Mouse (Mus musculus) heart, embryonic 15.5 days (tissue): ENCODE data around the gene Col8a1. TPM values are rescaled to one million over a fixed set of nuclear protein-coding genes. Genes with fewer than 3 reads are reported as not detected.

ENCODE experiments used
- ATAC-seq: fragments of 200-750 bp; cut with Nextera tagmentation; replicated peaks from 2 replicates; pipeline ENCODE4 v1.8.0; 2017; ENCODE audit warnings: low read depth, moderate TSS enrichment; ENCODE audit not compliant: insufficient number of reproducible peaks, insufficient read depth, low FRiP score
- H3K27ac ChIP-seq: fragments of 300-500 bp; sonication (generic); 2 replicates; pipeline ENCODE4 v1.5.1; 2015; ENCODE audit warnings: mild to moderate bottlenecking, inconsistent platforms
- H3K27me3 ChIP-seq: fragments of 300-500 bp; sonication (generic); 2 replicates; pipeline ENCODE4 v1.6.1; 2015; ENCODE audit warnings: inconsistent platforms
- H3K36me3 ChIP-seq: fragments of 300-500 bp; sonication (generic); 2 replicates; pipeline ENCODE4 v1.6.1; 2015; ENCODE audit warnings: mild to moderate bottlenecking, inconsistent platforms
- H3K4me1 ChIP-seq: fragments of 300-500 bp; sonication (generic); replicated peaks from 2 replicates; pipeline ENCODE4 v1.6.1; 2015; ENCODE audit warnings: inconsistent platforms
- H3K4me2 ChIP-seq: fragments of 300-500 bp; sonication (generic); 2 replicates; pipeline ENCODE4 v1.6.1; 2015; ENCODE audit warnings: inconsistent platforms, mild to moderate bottlenecking, moderate library complexity
- H3K4me3 ChIP-seq: fragments of 300-500 bp; sonication (generic); 2 replicates; pipeline ENCODE4 v1.5.1; 2015; ENCODE audit warnings: mild to moderate bottlenecking, inconsistent platforms
- H3K9ac ChIP-seq: fragments of 300-500 bp; sonication (generic); 2 replicates; pipeline ENCODE4 v1.6.1; 2015; ENCODE audit warnings: mild to moderate bottlenecking, inconsistent platforms
- H3K9me3 ChIP-seq: fragments of 300-500 bp; sonication (generic); replicated peaks from 2 replicates; pipeline ENCODE4 v1.6.1; 2016; ENCODE audit warnings: inconsistent platforms
- WGBS: fragments of 180-500 bp; shearing (Covaris S2); methylation state at CpG from one replicate; pipeline ENCODE4 v1.1.7; 2015; ENCODE audit warnings: mixed read lengths; 5-methylcytosine and 5-hydroxymethylcytosine counted together
- polyA plus RNA-seq: library from polyadenylated mRNA; unstranded; fragments of >200 nt; fragmentation: Nextera tagmentation; extraction: Ambion mirVana; gene quantifications from 2 replicates; pipeline ENCODE4 v1.2.1, GENCODE M21; 2015

The Col8a1 gene
- polyA plus RNA-seq, 1 experiment from 2014 or later: 2.3 TPM

GRCm38 (mm10) chr16:57747357-57748056 lies 7.0 kb downstream of the Col8a1 start:
- no peak overlapping the region for H3K27ac ChIP-seq
- H3K9ac ChIP-seq: no peak overlapping the region
- H3K27me3 ChIP-seq: no peaks in the 10 kb centered on the region
- no peaks in the 10 kb centered on the region for H3K9me3 ChIP-seq
- no peaks in the 10 kb centered on the region for H3K4me1 ChIP-seq
- no peak overlapping the region for H3K4me3 ChIP-seq
- no peak overlapping the region for H3K4me2 ChIP-seq
- 62% methylated on average over 2 of the region's 2 CpGs for WGBS
- ATAC-seq: no peak
- H3K36me3 ChIP-seq: no peaks in the 10 kb centered on the region

GRCm38 (mm10) chr16:57740169-57740568 lies 14.4 kb downstream of the Col8a1 start:
- H3K4me3 ChIP-seq: no peak overlapping the region
- H3K27me3 ChIP-seq: no peaks in the 10 kb centered on the region
- H3K36me3 ChIP-seq: no peaks in the 10 kb centered on the region
- H3K9me3 ChIP-seq: no peaks in the 10 kb centered on the region
- no peak overlapping the region for H3K27ac ChIP-seq
- no peaks in the 10 kb centered on the region for H3K4me1 ChIP-seq
- ATAC-seq: no peak
- 83% methylated on average over 3 of the region's 3 CpGs for WGBS
- H3K4me2 ChIP-seq: no peak overlapping the region
- no peak overlapping the region for H3K9ac ChIP-seq

GRCm38 (mm10) chr16:57734942-57735341 lies 19.6 kb downstream of the Col8a1 start:
- H3K4me2 ChIP-seq: no peak overlapping the region
- no peaks in the 10 kb centered on the region for H3K36me3 ChIP-seq
- no peaks in the 10 kb centered on the region for H3K4me1 ChIP-seq
- no peak overlapping the region for H3K4me3 ChIP-seq
- no peaks in the 10 kb centered on the region for H3K27me3 ChIP-seq
- WGBS: 73% methylated on average over 2 of the region's 2 CpGs
- ATAC-seq: no peak
- H3K27ac ChIP-seq: no peak overlapping the region
- H3K9me3 ChIP-seq: no peaks in the 10 kb centered on the region
- H3K9ac ChIP-seq: no peak overlapping the region

- no peaks in the 10 kb centered on the region for H3K9me3 ChIP-seq
- H3K4me3 ChIP-seq: no peak overlapping the region
- H3K9ac ChIP-seq: no peak overlapping the region
- WGBS: 58% methylated on average over 1 of the region's 1 CpGs
- no peak overlapping the region for H3K27ac ChIP-seq
- H3K4me1 ChIP-seq: no peaks in the 10 kb centered on the region
- H3K4me2 ChIP-seq: no peak overlapping the region
- ATAC-seq: no peak
- no peaks in the 10 kb centered on the region for H3K27me3 ChIP-seq
- H3K36me3 ChIP-seq: no peaks in the 10 kb centered on the region
Measured at GRCm38 (mm10) chr16:57733545-57733944, 21.0 kb downstream of the Col8a1 start.

GRCm38 (mm10) chr16:57733139-57733538 lies 21.4 kb downstream of the Col8a1 start:
- H3K4me2 ChIP-seq: no peak overlapping the region
- no peak overlapping the region for H3K4me3 ChIP-seq
- no peak overlapping the region for H3K9ac ChIP-seq
- WGBS: 77% methylated on average over 3 of the region's 3 CpGs
- no peak overlapping the region for H3K27ac ChIP-seq
- H3K4me1 ChIP-seq: no peaks in the 10 kb centered on the region
- no peaks in the 10 kb centered on the region for H3K27me3 ChIP-seq
- no peaks in the 10 kb centered on the region for H3K9me3 ChIP-seq
- no peak for ATAC-seq
- no peaks in the 10 kb centered on the region for H3K36me3 ChIP-seq

GRCm38 (mm10) chr16:57724978-57725377 lies 29.6 kb downstream of the Col8a1 start:
- Histone ChIP-seq H3K27ac (no peak overlapping the region), H3K9me3 (peaks cover 3% of the 10 kb centered on the region; the same call in 1 of the 2 replicates), H3K4me2 (no peak overlapping the region), H3K9ac (no peak overlapping the region), H3K27me3 (no peaks in the 10 kb centered on the region), H3K4me3 (no peak overlapping the region), H3K4me1 (peaks cover 3% of the 10 kb centered on the region; the same call in 1 of the 2 replicates), H3K36me3 (no peaks in the 10 kb centered on the region)
- 38% methylated on average over 3 of the region's 3 CpGs for WGBS
- no peak for ATAC-seq

GRCm38 (mm10) chr16:57718982-57719381 lies 35.6 kb downstream of the Col8a1 start:
- Histone ChIP-seq H3K4me3 (no peak overlapping the region), H3K36me3 (no peaks in the 10 kb centered on the region), H3K4me1 (no peaks in the 10 kb centered on the region), H3K27me3 (no peaks in the 10 kb centered on the region), H3K4me2 (no peak overlapping the region), H3K9ac (no peak overlapping the region), H3K9me3 (no peaks in the 10 kb centered on the region), H3K27ac (no peak overlapping the region)
- WGBS: 63% methylated on average over 2 of the region's 2 CpGs
- no peak for ATAC-seq

- ATAC-seq: no peak
- Histone ChIP-seq H3K4me3 (no peak overlapping the region), H3K9ac (no peak overlapping the region), H3K9me3 (no peaks in the 10 kb centered on the region), H3K4me1 (no peaks in the 10 kb centered on the region), H3K27ac (no peak overlapping the region), H3K27me3 (no peaks in the 10 kb centered on the region), H3K4me2 (no peak overlapping the region), H3K36me3 (no peaks in the 10 kb centered on the region)
- 75% methylated on average over 5 of the region's 5 CpGs for WGBS
Measured at GRCm38 (mm10) chr16:57698733-57699132, 55.8 kb downstream of the Col8a1 start.

- H3K9me3 ChIP-seq: no peaks in the 10 kb centered on the region
- H3K9ac ChIP-seq: no peak overlapping the region
- no peaks in the 10 kb centered on the region for H3K36me3 ChIP-seq
- no peaks in the 10 kb centered on the region for H3K27me3 ChIP-seq
- H3K4me1 ChIP-seq: no peaks in the 10 kb centered on the region
- no peak overlapping the region for H3K4me3 ChIP-seq
- ATAC-seq: no peak
- H3K4me2 ChIP-seq: no peak overlapping the region
- WGBS: 67% methylated on average over 1 of the region's 1 CpGs
- H3K27ac ChIP-seq: no peak overlapping the region
Measured at GRCm38 (mm10) chr16:57694694-57695093, 59.8 kb downstream of the Col8a1 start.

- Histone ChIP-seq H3K27ac (no peak overlapping the region), H3K4me2 (no peak overlapping the region), H3K9me3 (no peaks in the 10 kb centered on the region), H3K27me3 (no peaks in the 10 kb centered on the region), H3K9ac (no peak overlapping the region), H3K4me3 (no peak overlapping the region), H3K36me3 (no peaks in the 10 kb centered on the region), H3K4me1 (no peaks in the 10 kb centered on the region)
- ATAC-seq: no peak
- WGBS: 81% methylated on average over 2 of the region's 2 CpGs
Measured at GRCm38 (mm10) chr16:57693906-57694522, 60.5 kb downstream of the Col8a1 start.

- no peak for ATAC-seq
- H3K9me3 ChIP-seq: no peaks in the 10 kb centered on the region
- H3K4me3 ChIP-seq: no peak overlapping the region
- no peaks in the 10 kb centered on the region for H3K4me1 ChIP-seq
- no peak overlapping the region for H3K9ac ChIP-seq
- no peaks in the 10 kb centered on the region for H3K27me3 ChIP-seq
- 58% methylated on average over 5 of the region's 5 CpGs for WGBS
- H3K27ac ChIP-seq: no peak overlapping the region
- no peak overlapping the region for H3K4me2 ChIP-seq
- H3K36me3 ChIP-seq: no peaks in the 10 kb centered on the region
Measured at GRCm38 (mm10) chr16:57685790-57686399, 68.6 kb downstream of the Col8a1 start.
